Mouse (Mus musculus) forelimb bud, embryonic 11.5 days (tissue): ENCODE measurements around the gene Timm44.

Experiments
- DNase-seq: peaks from one replicate; pipeline ENCODE4 v3.0.0-alpha.2; 2012; ENCODE audit warnings: low read depth, low spot score

Timm44 gene

GRCm38 (mm10) chr8:4275275-4276110 lies at the start of gene Timm44:
TSS of gene Timm44 (minus strand) at chr8:4275913.
- peak; percentile 96 for DNase-seq

- peak; percentile 97 for DNase-seq
Observed at GRCm38 (mm10) chr8:4324983-4325750, 49.5 kb upstream of the Timm44 start, which contains the start of the genes Ccl25 and Elavl1. TSS of gene Ccl25 (plus strand) at chr8:4325210. TSS of gene Elavl1 (minus strand) at chr8:4325413.

GRCm38 (mm10) chr8:4324525-4324924 lies 48.8 kb upstream of the Timm44 start:
- DNase-seq, result peak; percentile 33

- no peak for DNase-seq
Observed at GRCm38 (mm10) chr8:4323917-4324316, 48.2 kb upstream of the Timm44 start.

GRCm38 (mm10) chr8:4322470-4322869 lies 46.8 kb upstream of the Timm44 start:
- peak; percentile 93 for DNase-seq

- no peak for DNase-seq
Observed at GRCm38 (mm10) chr8:4321031-4321430, 45.3 kb upstream of the Timm44 start.

- no peak for DNase-seq
Observed at GRCm38 (mm10) chr8:4320404-4320803, 44.7 kb upstream of the Timm44 start.

GRCm38 (mm10) chr8:4319573-4319872 lies 43.8 kb upstream of the Timm44 start:
- no peak for DNase-seq

GRCm38 (mm10) chr8:4318796-4319572 lies 43.3 kb upstream of the Timm44 start:
- no peak for DNase-seq

- DNase-seq, result no peak
Observed at GRCm38 (mm10) chr8:4318124-4318523, 42.4 kb upstream of the Timm44 start.

GRCm38 (mm10) chr8:4314852-4315251 lies 39.1 kb upstream of the Timm44 start:
- DNase-seq, result no peak

- no peak for DNase-seq
Observed at GRCm38 (mm10) chr8:4313254-4314124, 37.8 kb upstream of the Timm44 start.

- DNase-seq, result no peak
Observed at GRCm38 (mm10) chr8:4312104-4312503, 36.4 kb upstream of the Timm44 start.

- DNase-seq, result no peak
Observed at GRCm38 (mm10) chr8:4305838-4306237, 30.1 kb upstream of the Timm44 start.

GRCm38 (mm10) chr8:4304124-4304547 lies 28.4 kb upstream of the Timm44 start:
- no peak for DNase-seq

- no peak for DNase-seq
Observed at GRCm38 (mm10) chr8:4297822-4298221, 22.1 kb upstream of the Timm44 start.

GRCm38 (mm10) chr8:4292738-4293137 lies 17.0 kb upstream of the Timm44 start:
- DNase-seq, result no peak

GRCm38 (mm10) chr8:4276111-4276465 lies 375 bp upstream of the Timm44 start:
- no peak for DNase-seq

GRCm38 (mm10) chr8:4269609-4270008 lies 6.1 kb downstream of the Timm44 start:
- DNase-seq, result no peak

- DNase-seq, result no peak
Observed at GRCm38 (mm10) chr8:4267627-4268026, 8.1 kb downstream of the Timm44 start.
